Mouse (Mus musculus): ENCODE measurements around the gene Zfp651.

The Zfp651 gene

GRCm38 (mm10) chr9:121759091-121760081 is at the start of gene Zfp651:
TSS of gene Zfp651 (plus strand) at chr9:121759330.
- CTCF ChIA-PET, result no interaction called here

GRCm38 (mm10) chr9:121709898-121710583 is 49.1 kb upstream of the Zfp651 start, which contains the start of gene Ss18l2:
TSS of gene Ss18l2 (plus strand) at chr9:121710329.
- CTCF ChIA-PET, result interaction anchor here (0.5 to 0.6 kb wide), 4 partner anchors 36 to 1214 kb away, joined by 3 to 4 read pairs (median 3); no protein-coding TSS in a partner anchor

- CTCF ChIA-PET, result interaction anchor here (0.6 kb wide), 2 partner anchors 10 to 37 kb away, joined by 3 to 4 read pairs; no protein-coding TSS in a partner anchor
Observed at GRCm38 (mm10) chr9:121710584-121710975, 48.5 kb upstream of the Zfp651 start.

- CTCF ChIA-PET, result no interaction called here
Observed at GRCm38 (mm10) chr9:121717048-121717447, 42.1 kb upstream of the Zfp651 start.

GRCm38 (mm10) chr9:121718070-121718705 is 40.9 kb upstream of the Zfp651 start:
- CTCF ChIA-PET, result interaction anchor here (0.6 kb wide), 1 partner anchor 19 kb away, joined by 3 read pairs; no protein-coding TSS in a partner anchor

- CTCF ChIA-PET, result no interaction called here
Observed at GRCm38 (mm10) chr9:121718792-121719318, 40.3 kb upstream of the Zfp651 start, which contains the start of gene Nktr. TSS of gene Nktr (plus strand) at chr9:121719169.

- CTCF ChIA-PET, result interaction anchor here (0.7 to 1.0 kb wide), 3 partner anchors 9 to 1227 kb away, joined by 3 to 4 read pairs (median 3); no protein-coding TSS in a partner anchor
Observed at GRCm38 (mm10) chr9:121719347-121720331, 39.5 kb upstream of the Zfp651 start.

GRCm38 (mm10) chr9:121740490-121740889 is 18.6 kb upstream of the Zfp651 start:
- CTCF ChIA-PET, result no interaction called here

GRCm38 (mm10) chr9:121741168-121741567 is 18.0 kb upstream of the Zfp651 start:
- CTCF ChIA-PET, result interaction anchor here (0.7 to 1.1 kb wide), 2 partner anchors 16 to 43 kb away, joined by 3 read pairs; no protein-coding TSS in a partner anchor

GRCm38 (mm10) chr9:121744051-121744450 is 15.1 kb upstream of the Zfp651 start:
- CTCF ChIA-PET, result interaction anchor here (0.5 kb wide), 1 partner anchor 39 kb away, joined by 5 read pairs; no protein-coding TSS in a partner anchor

- CTCF ChIA-PET, result no interaction called here
Observed at GRCm38 (mm10) chr9:121752774-121753173, 6.4 kb upstream of the Zfp651 start.

- CTCF ChIA-PET, result no interaction called here
Observed at GRCm38 (mm10) chr9:121754624-121755023, 4.5 kb upstream of the Zfp651 start.

- CTCF ChIA-PET, result no interaction called here
Observed at GRCm38 (mm10) chr9:121756785-121757184, 2.3 kb upstream of the Zfp651 start.

GRCm38 (mm10) chr9:121757432-121757831 is 1.7 kb upstream of the Zfp651 start:
- CTCF ChIA-PET, result no interaction called here

- CTCF ChIA-PET, result no interaction called here
Observed at GRCm38 (mm10) chr9:121757835-121758814, 1.0 kb upstream of the Zfp651 start.

GRCm38 (mm10) chr9:121760271-121761090 is 1.4 kb downstream of the Zfp651 start:
- CTCF ChIA-PET, result no interaction called here

- CTCF ChIA-PET, result no interaction called here
Observed at GRCm38 (mm10) chr9:121761091-121761665, 2.0 kb downstream of the Zfp651 start.

GRCm38 (mm10) chr9:121761787-121762186 is 2.7 kb downstream of the Zfp651 start:
- CTCF ChIA-PET, result no interaction called here
